Mouse (Mus musculus): ENCODE results near the gene Gm5447. TPM values are rescaled to one million over a fixed set of nuclear protein-coding genes. Genes with fewer than 3 reads are reported as not detected.
A peak's percentile ranks its signal among the peaks of the same experiment; 100 is the strongest.

Gene Gm5447
- polyA plus RNA-seq, 1 experiment from 2014 or later, result not detected

DNA sequence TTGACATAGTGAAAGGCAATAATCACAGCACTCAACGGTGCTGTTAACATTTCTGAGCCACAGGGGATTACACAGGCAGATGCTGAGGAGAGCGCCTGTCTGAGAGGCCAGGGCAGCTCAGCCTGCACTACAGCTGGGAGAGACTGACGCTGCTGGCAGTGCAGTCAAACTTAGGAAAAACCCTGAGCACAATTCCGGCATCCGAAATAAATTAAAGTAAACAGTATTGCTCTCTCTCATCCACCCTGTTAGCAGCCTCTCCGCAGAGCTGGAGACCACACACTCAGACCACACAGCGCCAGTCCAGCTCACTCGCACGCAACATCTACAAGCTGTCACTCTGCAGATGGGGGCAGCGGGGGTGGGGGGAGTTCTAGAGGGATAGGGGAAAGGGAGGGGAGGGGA, 7.5 kb upstream of the Gm5447 start:
- Histone ChIP-seq H3K27me3 (replicated peaks) (no peaks in the 10 kb centered on the region), H3K4me3 (no peak overlapping the region), H3K36me3 (replicated peaks) (no peaks in the 10 kb centered on the region), H3K9me3 (no peaks in the 10 kb centered on the region), H3K27ac (no peak overlapping the region), H3K9ac (peak overlapping the region; percentile 27; the same call in 1 of the 2 replicates), H3K4me1 (peaks cover 9% of the 10 kb centered on the region), H3K4me2 (peak overlapping the region; percentile 32)
- ATAC-seq (replicated peaks), result peak; percentile 67
- 7% methylated on average over 10 of the region's 10 CpGs for WGBS

DNA sequence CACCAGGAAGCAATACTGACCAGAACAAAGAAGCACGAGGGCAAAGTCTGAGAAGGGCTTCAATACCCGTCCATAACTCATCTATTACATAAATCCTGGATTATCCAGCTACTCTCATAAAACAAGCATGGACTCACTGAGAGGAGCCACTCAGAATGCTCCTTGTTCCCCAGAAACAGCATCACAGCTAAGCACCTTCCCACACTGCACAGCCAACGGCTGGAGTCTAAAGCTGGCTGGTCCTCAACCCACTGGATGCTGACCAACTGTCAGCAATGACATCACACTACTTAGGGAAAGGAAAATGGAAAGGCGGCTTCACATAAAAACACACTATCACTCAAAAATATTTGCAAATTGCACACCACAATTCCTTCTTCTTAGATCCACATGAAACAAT, 5.7 kb upstream of the Gm5447 start:
- Histone ChIP-seq H3K4me1 (peaks cover 18% of the 10 kb centered on the region), H3K27ac (no peak overlapping the region), H3K36me3 (replicated peaks) (no peaks in the 10 kb centered on the region), H3K27me3 (replicated peaks) (no peaks in the 10 kb centered on the region), H3K9ac (no peak overlapping the region), H3K4me3 (no peak overlapping the region), H3K9me3 (no peaks in the 10 kb centered on the region), H3K4me2 (no peak overlapping the region)
- 63% methylated on average over 4 of the region's 4 CpGs for WGBS
- no peak for ATAC-seq (replicated peaks)

- no peak overlapping the region for H3K27ac ChIP-seq
- ATAC-seq (replicated peaks), result no peak
- H3K4me3 ChIP-seq, result no peak overlapping the region
- H3K4me1 ChIP-seq, result peaks cover 23% of the 10 kb centered on the region
- WGBS, result 93% methylated on average over 3 of the region's 3 CpGs
- H3K36me3 ChIP-seq (replicated peaks), result no peaks in the 10 kb centered on the region
- no peaks in the 10 kb centered on the region for H3K27me3 ChIP-seq (replicated peaks)
- H3K9me3 ChIP-seq, result no peaks in the 10 kb centered on the region
- no peak overlapping the region for H3K4me2 ChIP-seq
- no peak overlapping the region for H3K9ac ChIP-seq
Measured at GRCm38 (mm10) chr13:30971047-30971446, 3.0 kb upstream of the Gm5447 start.

DNA sequence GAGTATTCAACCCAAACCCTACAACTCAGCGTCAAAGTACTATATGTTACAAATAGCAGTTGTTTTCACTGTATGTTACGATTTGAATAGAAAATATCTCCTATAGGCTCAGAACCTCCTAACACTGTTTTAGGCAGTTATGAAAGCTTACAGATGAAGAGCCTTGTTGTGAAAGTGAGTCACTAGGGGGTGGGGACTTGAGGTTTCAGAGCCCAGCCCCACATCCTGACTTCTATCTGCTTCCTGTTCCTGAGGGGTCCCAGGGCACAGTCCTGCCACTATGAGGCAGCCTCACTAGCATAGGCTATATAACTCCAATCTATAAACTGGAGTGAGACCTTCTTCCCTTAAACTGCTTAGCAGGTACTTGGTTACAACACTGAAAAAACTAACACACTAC, 1.9 kb upstream of the Gm5447 start:
- H3K9me3 ChIP-seq, result no peaks in the 10 kb centered on the region
- no peak overlapping the region for H3K27ac ChIP-seq
- no peak overlapping the region for H3K4me2 ChIP-seq
- no peak overlapping the region for H3K9ac ChIP-seq
- H3K4me3 ChIP-seq, result no peak overlapping the region
- no peak for ATAC-seq (replicated peaks)
- H3K36me3 ChIP-seq (replicated peaks), result no peaks in the 10 kb centered on the region
- 95% methylated on average over 2 of the region's 2 CpGs for WGBS
- H3K27me3 ChIP-seq (replicated peaks), result no peaks in the 10 kb centered on the region
- H3K4me1 ChIP-seq, result peaks cover 14% of the 10 kb centered on the region

- WGBS, result 23% methylated on average over 5 of the region's 5 CpGs
- Histone ChIP-seq H3K4me3 (peak overlapping the region; percentile 69), H3K4me1 (peaks cover 14% of the 10 kb centered on the region), H3K36me3 (replicated peaks) (no peaks in the 10 kb centered on the region), H3K27ac (peak overlapping the region; percentile 82; the same call in 1 of the 2 replicates), H3K9ac (peak overlapping the region; percentile 74; the same call in 1 of the 2 replicates), H3K9me3 (no peaks in the 10 kb centered on the region), H3K27me3 (replicated peaks) (no peaks in the 10 kb centered on the region), H3K4me2 (peak overlapping the region; percentile 60)
- ATAC-seq (replicated peaks), result peak; percentile 79
Measured at GRCm38 (mm10) chr13:30974247-30974630, 235 bp downstream of the Gm5447 start.

GRCm38 (mm10) chr13:30976536-30977084, 2.6 kb downstream of the Gm5447 start:
- no peak overlapping the region for H3K4me2 ChIP-seq
- ATAC-seq (replicated peaks), result no peak
- WGBS, result 64% methylated on average over 8 of the region's 8 CpGs

GRCm38 (mm10) chr13:30978224-30978623, 4.2 kb downstream of the Gm5447 start:
- no peak overlapping the region for H3K4me2 ChIP-seq
- no peak overlapping the region for H3K27ac ChIP-seq
- ATAC-seq (replicated peaks), result no peak
- no peaks in the 10 kb centered on the region for H3K9me3 ChIP-seq
- no peaks in the 10 kb centered on the region for H3K36me3 ChIP-seq (replicated peaks)
- no peak overlapping the region for H3K9ac ChIP-seq
- H3K4me1 ChIP-seq, result peaks cover 5% of the 10 kb centered on the region
- 65% methylated on average over 4 of the region's 4 CpGs for WGBS
- H3K27me3 ChIP-seq (replicated peaks), result no peaks in the 10 kb centered on the region
- no peak overlapping the region for H3K4me3 ChIP-seq

More at GRCm38 (mm10) chr13:30976536-30977084, 2.6 kb downstream of the Gm5447 start:
- peaks cover 14% of the 10 kb centered on the region for H3K4me1 ChIP-seq
- no peak overlapping the region for H3K27ac ChIP-seq
- H3K36me3 ChIP-seq (replicated peaks), result no peaks in the 10 kb centered on the region
- H3K9ac ChIP-seq, result no peak overlapping the region
- no peaks in the 10 kb centered on the region for H3K9me3 ChIP-seq
- H3K4me3 ChIP-seq, result no peak overlapping the region
- H3K27me3 ChIP-seq (replicated peaks), result no peaks in the 10 kb centered on the region

GRCm38 (mm10) chr13:30981666-30982065, 7.7 kb downstream of the Gm5447 start:
- H3K9me3 ChIP-seq, result no peaks in the 10 kb centered on the region
- no peak overlapping the region for H3K27ac ChIP-seq
- H3K4me3 ChIP-seq, result no peak overlapping the region
- H3K4me2 ChIP-seq, result no peak overlapping the region
- H3K36me3 ChIP-seq (replicated peaks), result no peaks in the 10 kb centered on the region
- no peak for ATAC-seq (replicated peaks)
- 0 out of 2 replicates have a peak, but pooled peaks cover 1% of the 10 kb centered on the region for H3K27me3 ChIP-seq (replicated peaks)
- H3K4me1 ChIP-seq, result 0 out of 2 replicates have a peak, but pooled peaks cover 12% of the 10 kb centered on the region
- H3K9ac ChIP-seq, result no peak overlapping the region
- WGBS, result 77% methylated on average over 1 of the region's 1 CpGs

- H3K27me3 ChIP-seq (replicated peaks), result 0 out of 2 replicates have a peak, but pooled peaks cover 10% of the 10 kb centered on the region
- 0 out of 2 replicates have a peak, but pooled peaks cover 12% of the 10 kb centered on the region for H3K4me1 ChIP-seq
- no peaks in the 10 kb centered on the region for H3K9me3 ChIP-seq
- peak overlapping the region; percentile 29 for H3K4me3 ChIP-seq
- peak overlapping the region; percentile 18; the same call in 1 of the 2 replicates for H3K9ac ChIP-seq
- peak overlapping the region; percentile 49 for H3K4me2 ChIP-seq
- no peaks in the 10 kb centered on the region for H3K36me3 ChIP-seq (replicated peaks)
- H3K27ac ChIP-seq, result 0 out of 2 replicates have a peak overlapping the region, but pooled peaks have one; percentile 6
- 19% methylated on average over 13 of the region's 13 CpGs for WGBS
- no peak for ATAC-seq (replicated peaks)
Measured at GRCm38 (mm10) chr13:30985275-30985597, 11.2 kb downstream of the Gm5447 start.

DNA sequence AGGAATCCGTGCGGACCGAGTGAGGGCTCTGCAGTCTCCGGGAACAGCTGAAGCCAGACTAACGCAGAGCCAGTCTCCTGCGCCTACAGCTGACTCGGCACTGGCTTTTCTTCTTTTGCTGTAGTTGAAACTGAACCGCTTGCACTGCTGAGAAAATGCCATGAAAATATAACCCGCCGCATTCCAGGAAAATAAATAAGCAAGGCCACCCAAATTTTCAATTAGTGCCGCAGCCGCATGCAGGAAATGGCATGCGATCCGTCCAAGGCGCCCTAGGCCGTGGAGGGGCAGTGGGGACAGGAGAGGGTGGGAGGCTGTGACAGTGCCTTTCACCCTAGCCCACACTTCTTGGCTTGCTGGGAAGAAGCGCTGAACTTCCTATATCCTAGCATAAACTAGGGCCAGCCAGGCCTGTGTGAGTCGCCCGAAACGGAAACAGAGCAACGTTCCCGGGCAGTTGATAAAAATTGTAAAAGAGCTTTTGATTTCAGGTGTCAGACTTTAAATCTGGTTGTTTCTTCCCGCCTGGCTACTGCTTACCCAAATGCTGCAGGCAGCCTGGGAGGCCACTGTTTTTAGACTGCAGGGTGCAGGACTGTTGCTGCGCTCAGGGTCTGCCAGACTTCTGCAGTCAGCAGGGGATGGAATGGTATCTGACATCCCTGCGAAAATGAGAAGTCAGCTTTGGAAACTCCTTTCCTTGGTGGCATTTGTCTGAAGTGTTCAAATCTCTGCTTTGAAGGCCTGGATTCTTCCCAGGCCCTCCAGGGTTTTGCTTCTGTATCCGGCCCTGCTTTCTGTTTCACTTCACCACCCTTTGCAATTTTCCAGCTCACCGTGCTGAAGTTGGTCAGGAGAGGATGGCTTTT, 11.8 kb downstream of the Gm5447 start:
- 0 out of 2 replicates have a peak, but pooled peaks cover 10% of the 10 kb centered on the region for H3K27me3 ChIP-seq (replicated peaks)
- no peaks in the 10 kb centered on the region for H3K9me3 ChIP-seq
- WGBS, result 22% methylated on average over 27 of the region's 27 CpGs
- peak overlapping the region; percentile 29 for H3K4me3 ChIP-seq
- H3K36me3 ChIP-seq (replicated peaks), result no peaks in the 10 kb centered on the region
- peak overlapping the region; percentile 49 for H3K4me2 ChIP-seq
- ATAC-seq (replicated peaks), result peak; percentile 92
- 0 out of 2 replicates have a peak overlapping the region, but pooled peaks have one; percentile 6 for H3K27ac ChIP-seq
- H3K4me1 ChIP-seq, result 0 out of 2 replicates have a peak, but pooled peaks cover 12% of the 10 kb centered on the region
- peak overlapping the region; percentile 18; the same call in 1 of the 2 replicates for H3K9ac ChIP-seq

GRCm38 (mm10) chr13:30986934-30987455, 13.0 kb downstream of the Gm5447 start:
- Histone ChIP-seq H3K9ac (no peak overlapping the region), H3K27ac (no peak overlapping the region), H3K4me3 (no peak overlapping the region), H3K27me3 (replicated peaks) (0 out of 2 replicates have a peak, but pooled peaks cover 10% of the 10 kb centered on the region), H3K4me2 (no peak overlapping the region), H3K36me3 (replicated peaks) (no peaks in the 10 kb centered on the region), H3K4me1 (0 out of 2 replicates have a peak, but pooled peaks cover 12% of the 10 kb centered on the region), H3K9me3 (no peaks in the 10 kb centered on the region)
- no peak for ATAC-seq (replicated peaks)
- WGBS, result 67% methylated on average over 10 of the region's 10 CpGs

DNA sequence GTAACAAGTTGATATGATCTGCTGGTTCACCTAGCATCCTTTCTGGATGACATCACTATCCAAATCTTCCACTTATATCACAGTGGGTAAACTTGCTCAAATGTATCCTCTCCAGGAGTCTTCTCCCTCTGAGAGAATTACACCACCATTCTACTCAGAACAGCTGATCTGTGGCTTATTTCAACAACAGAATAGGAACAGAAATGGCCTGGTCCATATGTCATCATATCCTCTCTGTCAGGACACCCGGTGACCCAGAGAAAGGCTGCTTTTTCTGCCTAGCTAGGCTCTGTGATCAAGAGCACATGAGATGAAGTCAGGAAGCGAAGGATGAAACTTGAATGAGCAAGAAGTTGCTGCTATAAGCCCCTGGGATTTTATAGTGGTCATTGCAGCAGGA, 13.7 kb downstream of the Gm5447 start:
- Histone ChIP-seq H3K4me1 (0 out of 2 replicates have a peak, but pooled peaks cover 12% of the 10 kb centered on the region), H3K4me3 (no peak overlapping the region), H3K36me3 (replicated peaks) (no peaks in the 10 kb centered on the region), H3K9ac (no peak overlapping the region), H3K27ac (no peak overlapping the region), H3K4me2 (no peak overlapping the region), H3K27me3 (replicated peaks) (0 out of 2 replicates have a peak, but pooled peaks cover 10% of the 10 kb centered on the region), H3K9me3 (no peaks in the 10 kb centered on the region)
- WGBS, result 94% methylated on average over 2 of the region's 2 CpGs
- ATAC-seq (replicated peaks), result no peak
